Mouse (Mus musculus): ENCODE results near the gene Pafah1b1.

Gene Pafah1b1

GRCm38 (mm10) chr11:74720668-74721067 is 3.8 kb downstream of the Pafah1b1 start:
- no peak for DNase-seq

GRCm38 (mm10) chr11:74715971-74716525 is 8.4 kb downstream of the Pafah1b1 start:
- peak; percentile 25 for DNase-seq

- DNase-seq, result no peak
Measured at GRCm38 (mm10) chr11:74710671-74711070, 13.8 kb downstream of the Pafah1b1 start.

- no peak for DNase-seq
Measured at GRCm38 (mm10) chr11:74708781-74709180, 15.7 kb downstream of the Pafah1b1 start.

GRCm38 (mm10) chr11:74704068-74704467 is 20.4 kb downstream of the Pafah1b1 start:
- DNase-seq, result no peak

- no peak for DNase-seq
Measured at GRCm38 (mm10) chr11:74699505-74699904, 25.0 kb downstream of the Pafah1b1 start.

- no peak for DNase-seq
Measured at GRCm38 (mm10) chr11:74692151-74692550, 32.3 kb downstream of the Pafah1b1 start.

GRCm38 (mm10) chr11:74675156-74675555 is 49.3 kb downstream of the Pafah1b1 start:
- no peak for DNase-seq

GRCm38 (mm10) chr11:74674713-74675112 is 49.8 kb downstream of the Pafah1b1 start:
- DNase-seq, result no peak

- no peak for DNase-seq
Measured at GRCm38 (mm10) chr11:74673561-74673960, 50.9 kb downstream of the Pafah1b1 start.

GRCm38 (mm10) chr11:74672901-74673513 is 51.5 kb downstream of the Pafah1b1 start:
- DNase-seq, result no peak

- no peak for DNase-seq
Measured at GRCm38 (mm10) chr11:74671839-74672238, 52.6 kb downstream of the Pafah1b1 start.

GRCm38 (mm10) chr11:74671013-74671412 is 53.5 kb downstream of the Pafah1b1 start:
- DNase-seq, result no peak

- DNase-seq, result no peak
Measured at GRCm38 (mm10) chr11:74670151-74670550, 54.3 kb downstream of the Pafah1b1 start.

GRCm38 (mm10) chr11:74668971-74669370 is 55.5 kb downstream of the Pafah1b1 start:
- no peak for DNase-seq

GRCm38 (mm10) chr11:74668466-74668865 is 56.0 kb downstream of the Pafah1b1 start:
- DNase-seq, result no peak

- no peak for DNase-seq
Measured at GRCm38 (mm10) chr11:74667582-74668010, 56.9 kb downstream of the Pafah1b1 start.

- no peak for DNase-seq
Measured at GRCm38 (mm10) chr11:74666776-74667581, 57.5 kb downstream of the Pafah1b1 start.

- no peak for DNase-seq
Measured at GRCm38 (mm10) chr11:74666284-74666652, 58.2 kb downstream of the Pafah1b1 start.

GRCm38 (mm10) chr11:74665631-74666283 is 58.7 kb downstream of the Pafah1b1 start:
- no peak for DNase-seq

- DNase-seq, result no peak
Measured at GRCm38 (mm10) chr11:74664906-74665305, 59.6 kb downstream of the Pafah1b1 start.

GRCm38 (mm10) chr11:74664279-74664678 is 60.2 kb downstream of the Pafah1b1 start:
- DNase-seq, result no peak

- no peak for DNase-seq
Measured at GRCm38 (mm10) chr11:74662221-74662620, 62.2 kb downstream of the Pafah1b1 start.

GRCm38 (mm10) chr11:74661641-74662040 is 62.8 kb downstream of the Pafah1b1 start:
- no peak for DNase-seq
